Mouse (Mus musculus): ENCODE measurements at regions not wholly inside any gene's neighbourhood (a gene's known extent, or its start where the extent isn't known, plus 50 kb on each side); places are given as distances from the start of the nearest gene placed in this dataset.

GRCm38 (mm10) chr13:16529036-16529435 lies 517.4 kb downstream of the Inhba start:
- Histone ChIP-seq H3K4me1 (no peaks in the 10 kb centered on the region), H3K9ac (no peak overlapping the region), H3K36me3 (no peaks in the 10 kb centered on the region), H3K27ac (no peak overlapping the region), H3K4me2 (replicated peaks) (no peak overlapping the region), H3K4me3 (no peak overlapping the region), H3K9me3 (no peaks in the 10 kb centered on the region), H3K27me3 (no peaks in the 10 kb centered on the region)
- WGBS: 59% methylated on average over 5 of the region's 5 CpGs
- no peak for ATAC-seq (ENCODE audit: low FRiP score, low read depth)

DNA sequence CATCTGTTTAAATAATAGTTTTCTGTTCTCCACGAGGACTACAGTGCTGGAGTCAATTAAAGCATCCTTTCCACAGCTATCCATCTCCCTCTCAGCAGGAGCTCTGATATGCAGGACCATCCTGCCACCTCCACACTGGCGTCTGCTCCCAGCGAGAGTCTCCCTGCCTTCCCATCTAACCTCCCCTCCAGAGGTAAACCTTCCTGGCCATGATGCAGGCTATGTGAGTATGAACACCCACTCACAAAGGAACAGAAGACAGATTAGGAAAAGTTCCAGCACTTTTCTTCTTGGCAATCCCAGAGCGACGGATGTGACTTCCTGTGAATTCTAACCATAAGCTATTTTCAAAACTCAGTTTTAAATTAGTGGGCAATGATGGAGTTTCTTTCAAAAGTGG lies 532.1 kb downstream of the Inhba start:
- Histone ChIP-seq H3K27me3 (no peaks in the 10 kb centered on the region), H3K27ac (no peak overlapping the region), H3K9me3 (no peaks in the 10 kb centered on the region), H3K4me3 (no peak overlapping the region), H3K4me2 (replicated peaks) (no peak overlapping the region), H3K9ac (no peak overlapping the region), H3K36me3 (no peaks in the 10 kb centered on the region), H3K4me1 (no peaks in the 10 kb centered on the region)
- ATAC-seq (ENCODE audit: low FRiP score, low read depth): no peak
- 50% methylated on average over 5 of the region's 5 CpGs for WGBS

- no peak overlapping the region for H3K27ac ChIP-seq
- H3K4me2 ChIP-seq (replicated peaks): no peak overlapping the region
- H3K9ac ChIP-seq: no peak overlapping the region
- no peaks in the 10 kb centered on the region for H3K36me3 ChIP-seq
- H3K4me3 ChIP-seq: no peak overlapping the region
- no peaks in the 10 kb centered on the region for H3K4me1 ChIP-seq
- H3K27me3 ChIP-seq: no peaks in the 10 kb centered on the region
- no peaks in the 10 kb centered on the region for H3K9me3 ChIP-seq
- ATAC-seq (ENCODE audit: low FRiP score, low read depth): no peak
These were observed 538.4 kb downstream of the Inhba start for GRCm38 (mm10) chr13:16550060-16550459.

GRCm38 (mm10) chr13:16564988-16565387 lies 553.3 kb downstream of the Inhba start:
- WGBS: 86% methylated on average over 1 of the region's 1 CpGs
- no peak for ATAC-seq (ENCODE audit: low FRiP score, low read depth)
- H3K9me3 ChIP-seq: no peaks in the 10 kb centered on the region

DNA sequence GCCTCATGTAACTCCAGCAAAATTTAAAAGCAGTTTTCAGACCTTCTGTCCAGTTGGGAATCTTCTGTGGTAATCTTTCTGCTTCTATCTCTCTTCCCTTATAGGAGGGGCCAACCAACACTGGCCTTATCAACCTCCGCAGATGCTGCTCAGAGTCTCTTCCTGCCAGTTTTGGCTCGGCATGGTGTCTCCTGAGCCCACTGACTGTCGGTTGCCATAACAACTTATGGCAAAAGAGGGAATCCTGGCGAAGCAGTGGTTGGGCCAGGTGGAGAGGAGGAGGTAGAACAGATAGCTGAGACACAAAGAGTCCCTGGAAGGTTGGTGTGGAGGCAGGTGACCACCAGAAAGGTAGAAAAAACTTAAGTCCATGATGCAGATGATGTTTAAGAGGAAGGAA lies 562.4 kb downstream of the Inhba start:
- H3K4me3 ChIP-seq: no peak overlapping the region
- no peaks in the 10 kb centered on the region for H3K36me3 ChIP-seq
- no peaks in the 10 kb centered on the region for H3K4me1 ChIP-seq
- no peak overlapping the region for H3K9ac ChIP-seq
- WGBS: 28% methylated on average over 4 of the region's 4 CpGs
- no peak for ATAC-seq (ENCODE audit: low FRiP score, low read depth)
- no peaks in the 10 kb centered on the region for H3K27me3 ChIP-seq
- H3K9me3 ChIP-seq: no peaks in the 10 kb centered on the region
- no peak overlapping the region for H3K4me2 ChIP-seq (replicated peaks)
- H3K27ac ChIP-seq: no peak overlapping the region

More at GRCm38 (mm10) chr13:16564988-16565387, 553.3 kb downstream of the Inhba start:
- H3K4me3 ChIP-seq: no peak overlapping the region
- no peaks in the 10 kb centered on the region for H3K27me3 ChIP-seq
- H3K9ac ChIP-seq: no peak overlapping the region
- no peaks in the 10 kb centered on the region for H3K4me1 ChIP-seq
- H3K36me3 ChIP-seq: no peaks in the 10 kb centered on the region
- H3K27ac ChIP-seq: no peak overlapping the region
- no peak overlapping the region for H3K4me2 ChIP-seq (replicated peaks)

GRCm38 (mm10) chr13:16586286-16586685 lies 574.6 kb downstream of the Inhba start:
- H3K4me2 ChIP-seq (replicated peaks): no peak overlapping the region
- H3K9me3 ChIP-seq: no peaks in the 10 kb centered on the region
- H3K36me3 ChIP-seq: no peaks in the 10 kb centered on the region
- H3K4me1 ChIP-seq: no peaks in the 10 kb centered on the region
- no peaks in the 10 kb centered on the region for H3K27me3 ChIP-seq
- H3K4me3 ChIP-seq: no peak overlapping the region
- H3K27ac ChIP-seq: no peak overlapping the region
- no peak for ATAC-seq (ENCODE audit: low FRiP score, low read depth)
- no peak overlapping the region for H3K9ac ChIP-seq

DNA sequence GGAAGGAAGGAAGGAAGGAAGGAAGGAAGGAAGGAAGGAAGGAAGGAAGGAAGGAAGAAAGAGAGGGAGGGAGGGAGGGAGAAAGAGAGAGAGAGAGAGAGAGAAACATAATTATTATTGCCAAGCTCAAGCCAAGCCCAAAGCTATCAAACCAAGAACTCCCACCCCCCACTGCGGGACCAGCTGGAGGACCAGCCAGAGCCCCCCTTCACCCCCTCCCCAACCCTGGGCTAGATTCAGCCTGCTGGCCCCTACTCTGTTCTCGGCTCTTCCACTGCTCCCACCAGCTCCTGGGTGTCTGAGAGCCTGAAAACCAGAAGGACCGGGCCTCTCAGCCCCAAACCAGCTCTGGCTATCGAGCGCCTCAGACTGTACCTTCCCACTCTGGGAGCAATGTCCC lies 608.1 kb downstream of the Inhba start:
- Histone ChIP-seq H3K4me3 (no peak overlapping the region), H3K27ac (no peak overlapping the region), H3K9ac (no peak overlapping the region), H3K27me3 (no peaks in the 10 kb centered on the region), H3K36me3 (no peaks in the 10 kb centered on the region), H3K4me2 (replicated peaks) (no peak overlapping the region), H3K9me3 (no peaks in the 10 kb centered on the region), H3K4me1 (no peaks in the 10 kb centered on the region)
- 88% methylated on average over 5 of the region's 5 CpGs for WGBS
- no peak for ATAC-seq (ENCODE audit: low FRiP score, low read depth)

- Histone ChIP-seq H3K27me3 (no peaks in the 10 kb centered on the region), H3K27ac (no peak overlapping the region), H3K4me2 (replicated peaks) (no peak overlapping the region), H3K4me1 (peaks cover 3% of the 10 kb centered on the region), H3K9me3 (no peaks in the 10 kb centered on the region), H3K36me3 (no peaks in the 10 kb centered on the region), H3K4me3 (no peak overlapping the region), H3K9ac (no peak overlapping the region)
- no peak for ATAC-seq (ENCODE audit: low FRiP score, low read depth)
- WGBS: 18% methylated on average over 4 of the region's 4 CpGs
These were observed 614.9 kb downstream of the Inhba start for GRCm38 (mm10) chr13:16626584-16626983.

DNA sequence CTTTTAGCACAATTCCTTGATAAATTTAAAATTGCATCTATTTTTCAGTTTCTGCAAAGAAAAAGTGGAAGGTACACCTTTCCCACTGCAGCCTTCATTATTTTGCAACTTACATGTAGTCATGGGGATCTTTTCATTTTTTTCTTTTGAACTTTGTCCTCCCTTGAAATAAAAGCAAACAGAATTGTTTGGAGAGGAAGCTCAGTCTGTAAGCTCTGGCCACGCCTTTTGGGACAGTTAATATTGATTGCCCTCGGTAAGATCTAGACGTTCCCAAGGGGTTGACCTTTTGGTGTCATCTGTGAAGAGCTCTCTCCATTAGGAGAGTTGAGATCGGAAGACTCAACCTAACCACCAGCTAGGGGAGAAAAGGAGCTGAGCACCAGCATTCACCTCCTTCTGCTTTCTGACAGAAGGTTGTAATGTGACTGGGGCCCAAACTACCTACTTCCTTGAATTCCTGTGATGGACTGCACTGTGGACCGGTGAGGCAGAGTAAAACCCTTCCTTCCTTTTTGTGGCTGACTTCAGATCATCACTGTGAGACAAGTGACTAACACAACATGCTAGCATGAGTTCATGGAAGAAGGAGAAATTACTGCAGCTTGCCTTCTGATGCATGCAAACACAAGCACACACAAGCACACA lies 621.9 kb downstream of the Inhba start:
- no peak overlapping the region for H3K27ac ChIP-seq
- H3K4me1 ChIP-seq: no peaks in the 10 kb centered on the region
- ATAC-seq (ENCODE audit: low FRiP score, low read depth): no peak
- 71% methylated on average over 5 of the region's 5 CpGs for WGBS
- H3K4me3 ChIP-seq: no peak overlapping the region
- no peak overlapping the region for H3K9ac ChIP-seq
- no peaks in the 10 kb centered on the region for H3K27me3 ChIP-seq
- no peaks in the 10 kb centered on the region for H3K9me3 ChIP-seq
- H3K36me3 ChIP-seq: no peaks in the 10 kb centered on the region
- H3K4me2 ChIP-seq (replicated peaks): no peak overlapping the region

DNA sequence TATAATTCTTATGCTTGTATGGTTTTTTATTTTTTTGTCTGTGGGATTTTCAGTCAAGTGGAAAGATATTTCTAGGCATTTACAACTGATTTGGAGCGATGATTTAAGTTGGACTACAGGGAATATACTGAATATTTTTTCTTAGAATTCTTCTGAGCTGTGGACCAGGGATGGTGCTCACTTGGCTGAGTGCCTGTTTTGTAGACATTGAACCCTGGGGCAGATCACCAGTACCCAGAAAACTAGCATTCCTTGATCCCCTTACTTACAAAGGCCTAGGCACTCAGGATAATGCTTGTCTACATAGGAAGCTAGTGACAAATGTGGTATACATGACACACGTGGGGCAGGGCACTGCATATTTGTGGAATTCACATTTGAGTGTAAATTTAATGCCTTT lies 624.6 kb downstream of the Inhba start:
- ATAC-seq (ENCODE audit: low FRiP score, low read depth): no peak
- H3K27me3 ChIP-seq: no peaks in the 10 kb centered on the region
- no peak overlapping the region for H3K4me2 ChIP-seq (replicated peaks)
- 67% methylated on average over 2 of the region's 2 CpGs for WGBS
- H3K36me3 ChIP-seq: no peaks in the 10 kb centered on the region
- no peaks in the 10 kb centered on the region for H3K9me3 ChIP-seq
- no peak overlapping the region for H3K4me3 ChIP-seq
- H3K27ac ChIP-seq: no peak overlapping the region
- H3K9ac ChIP-seq: no peak overlapping the region
- H3K4me1 ChIP-seq: no peaks in the 10 kb centered on the region

- Histone ChIP-seq H3K9ac (no peak overlapping the region), H3K36me3 (no peaks in the 10 kb centered on the region), H3K4me1 (peaks cover 6% of the 10 kb centered on the region), H3K27ac (no peak overlapping the region), H3K4me2 (replicated peaks) (no peak overlapping the region), H3K4me3 (no peak overlapping the region), H3K27me3 (no peaks in the 10 kb centered on the region), H3K9me3 (no peaks in the 10 kb centered on the region)
- no peak for ATAC-seq (ENCODE audit: low FRiP score, low read depth)
- WGBS: 59% methylated on average over 3 of the region's 3 CpGs
These were observed 630.2 kb downstream of the Inhba start for GRCm38 (mm10) chr13:16641611-16642449.

GRCm38 (mm10) chr13:16642450-16642994 lies 630.9 kb downstream of the Inhba start:
- Histone ChIP-seq H3K27me3 (no peaks in the 10 kb centered on the region), H3K36me3 (no peaks in the 10 kb centered on the region), H3K4me2 (replicated peaks) (no peak overlapping the region), H3K4me3 (no peak overlapping the region), H3K27ac (no peak overlapping the region), H3K9ac (no peak overlapping the region), H3K9me3 (no peaks in the 10 kb centered on the region), H3K4me1 (peaks cover 6% of the 10 kb centered on the region)
- 49% methylated on average over 6 of the region's 6 CpGs for WGBS
- ATAC-seq (ENCODE audit: low FRiP score, low read depth): no peak
